Mouse (Mus musculus): ENCODE measurements around the gene Pld4. TPM values are rescaled to one million over a fixed set of nuclear protein-coding genes. Genes with fewer than 3 reads are reported as not detected.

Gene Pld4
- total RNA-seq (2021): 6.4 and 19.9 TPM in 2 replicates
- long read RNA-seq, experiment 1, transcript Pld4-201 (11 exons, 1,982 nt): major isoform, 6 of 10 reads
- long read RNA-seq, experiment 1, partial matches to known transcripts: 1 of 10 reads
- long read RNA-seq, experiment 1, other reads (novel, unspliced or antisense): 3 of 10 reads
- long read RNA-seq, experiment 2, transcript Pld4-201 (11 exons, 1,982 nt): major isoform, 7 of 10 reads
- long read RNA-seq, experiment 2, partial matches to known transcripts: 1 of 10 reads
- long read RNA-seq, experiment 2, other reads (novel, unspliced or antisense): 2 of 10 reads

GRCm38 (mm10) chr12:112760154-112760926, at the start of gene Pld4:
TSS of gene Pld4 (plus strand) at chr12:112760655.
- DNase-seq: no peak

DNA sequence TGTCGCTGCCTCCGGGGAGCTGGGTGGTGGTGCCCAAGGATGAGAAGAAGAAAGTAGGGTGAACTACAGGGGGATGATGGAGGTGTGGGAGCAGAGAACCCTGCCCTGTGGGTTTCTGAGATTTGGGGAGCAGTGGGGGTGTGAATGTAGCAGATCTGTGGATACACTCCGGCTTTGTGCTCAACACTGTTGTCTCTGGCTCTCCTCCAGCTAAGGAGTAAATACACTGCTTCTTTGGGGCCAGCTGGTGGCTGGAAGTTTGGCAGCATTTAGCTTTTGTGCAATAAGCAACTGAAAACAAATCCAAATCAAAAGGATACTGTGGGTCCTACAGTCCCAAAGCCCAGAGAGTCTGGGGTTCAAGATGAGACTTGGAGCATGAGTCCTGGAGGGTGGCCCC, 46.5 kb upstream of the Pld4 start:
- DNase-seq: peak; percentile 40

DNA sequence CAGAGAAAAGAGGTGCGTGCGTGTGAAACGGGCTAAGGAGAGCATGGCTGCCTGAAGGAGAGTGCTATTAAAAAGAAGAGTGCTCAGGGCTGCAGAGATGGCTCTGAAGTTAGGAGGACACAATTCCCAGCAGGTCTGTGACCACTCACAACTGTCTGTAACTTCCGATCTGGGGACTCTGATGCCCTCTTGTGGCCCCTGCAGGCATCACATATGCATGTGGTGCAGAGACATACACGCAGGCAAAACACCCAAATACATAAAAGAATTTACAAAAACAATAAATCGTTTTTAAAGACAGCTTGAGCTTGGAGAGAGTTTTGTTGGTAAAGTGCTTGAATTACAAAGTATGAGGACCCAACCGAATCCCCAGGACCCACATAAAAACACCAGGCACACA, 43.3 kb upstream of the Pld4 start:
- DNase-seq: peak; percentile 76

DNA sequence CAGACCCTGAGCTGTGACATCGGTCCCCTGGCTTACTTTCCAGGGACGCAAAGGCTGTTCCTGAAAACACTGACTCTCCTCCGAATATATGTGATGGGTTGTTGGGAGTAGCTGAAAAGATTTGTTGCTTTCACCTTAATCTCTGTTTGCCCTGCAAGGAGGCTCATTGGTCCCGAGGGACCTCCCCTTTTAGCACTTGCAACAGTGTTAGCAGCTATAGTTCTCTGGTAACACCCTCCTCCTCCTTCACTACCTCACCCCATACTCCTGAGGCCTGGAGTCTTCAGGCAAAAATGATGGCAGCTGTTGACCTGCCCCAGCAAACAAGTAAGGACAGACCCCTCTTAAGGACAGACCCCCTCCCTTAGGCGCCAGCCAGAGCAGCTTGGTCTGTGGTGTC, 41.5 kb upstream of the Pld4 start:
- DNase-seq: no peak

GRCm38 (mm10) chr12:112720216-112720615, 40.2 kb upstream of the Pld4 start, which contains the start of gene Cep170b:
TSS of gene Cep170b (plus strand) at chr12:112720455.
- no peak for DNase-seq

- DNase-seq: peak; percentile 73
Observed at GRCm38 (mm10) chr12:112720890-112721423, 39.5 kb upstream of the Pld4 start.

DNA sequence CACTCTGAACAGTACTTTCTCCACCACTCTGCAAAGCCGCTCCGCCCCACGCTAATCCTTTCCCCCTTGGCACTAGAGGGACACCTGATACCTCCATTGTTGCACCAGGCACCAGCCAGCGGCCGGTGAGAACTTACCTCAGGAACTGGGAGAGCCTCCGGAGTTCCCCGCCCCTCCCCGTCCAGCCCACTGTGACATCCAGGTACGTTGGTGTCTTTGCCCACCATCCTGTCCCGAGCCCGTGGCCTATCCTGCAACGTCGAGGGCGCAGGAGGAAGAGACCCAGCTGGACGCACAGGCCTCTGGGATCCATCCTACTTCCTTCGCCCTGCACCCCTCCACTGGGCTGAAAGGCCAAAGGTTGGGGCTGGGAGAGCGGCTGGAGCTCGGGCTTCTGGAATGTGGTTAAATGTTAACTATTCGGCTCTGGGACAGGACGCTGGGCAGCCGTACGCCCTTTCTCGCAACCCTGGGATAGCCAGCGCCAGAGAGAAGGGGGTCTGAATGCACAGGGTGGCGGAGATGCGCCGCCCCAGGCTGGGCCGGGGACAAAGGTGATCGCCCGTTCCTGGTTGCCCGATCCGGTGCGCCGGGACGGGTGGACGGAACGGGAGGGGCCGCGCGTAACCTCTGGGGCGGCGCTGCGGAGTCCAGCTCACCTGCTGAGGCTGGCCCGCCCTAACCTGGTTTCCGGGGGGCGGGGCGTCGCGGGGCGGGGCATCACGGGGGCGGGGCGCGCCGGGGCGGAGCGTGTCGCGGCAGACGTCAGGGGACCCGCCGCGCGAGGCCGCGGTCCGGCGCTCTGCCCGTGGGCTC, 38.8 kb upstream of the Pld4 start:
- DNase-seq: peak; percentile 79

DNA sequence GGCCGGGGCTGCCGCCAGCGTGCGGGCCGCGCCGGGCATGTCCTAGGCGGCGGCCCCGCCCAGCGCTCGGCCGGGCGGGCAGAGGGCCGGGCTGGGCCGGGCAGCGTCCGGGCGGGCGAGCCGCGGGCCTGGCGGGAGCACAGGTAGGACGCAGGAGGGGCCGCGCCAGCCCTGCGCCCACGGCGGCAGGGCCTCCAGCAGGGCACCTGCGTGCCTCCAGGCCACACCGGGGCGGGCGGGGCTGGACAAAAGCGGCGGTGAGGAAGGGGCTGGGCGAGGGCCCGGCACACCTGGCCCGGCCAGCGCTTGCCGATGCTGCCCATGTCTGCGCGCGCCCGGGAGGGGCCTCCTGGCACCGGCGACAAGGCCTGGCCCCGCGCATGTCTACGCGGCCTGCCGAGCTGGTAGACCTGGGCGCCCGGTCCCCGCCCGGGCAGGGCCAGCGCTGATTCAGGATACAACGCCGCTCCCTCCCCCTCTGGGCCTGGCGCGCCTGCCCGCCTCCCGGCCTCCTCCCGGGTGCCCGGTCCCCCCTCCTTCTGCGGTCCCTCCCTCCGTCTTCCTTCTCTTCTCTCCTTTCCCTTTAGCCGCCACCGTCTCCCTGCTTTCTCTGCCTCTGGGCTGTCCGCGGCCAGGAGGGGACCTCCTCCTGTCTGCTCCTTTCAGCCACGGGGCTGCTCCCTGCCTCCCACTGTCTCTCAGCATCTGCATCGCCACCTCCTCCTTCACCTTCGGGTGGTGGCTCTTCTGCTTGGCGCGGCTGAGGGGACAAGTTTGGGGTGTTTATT, 38.0 kb upstream of the Pld4 start:
- DNase-seq: peak; percentile 86

DNA sequence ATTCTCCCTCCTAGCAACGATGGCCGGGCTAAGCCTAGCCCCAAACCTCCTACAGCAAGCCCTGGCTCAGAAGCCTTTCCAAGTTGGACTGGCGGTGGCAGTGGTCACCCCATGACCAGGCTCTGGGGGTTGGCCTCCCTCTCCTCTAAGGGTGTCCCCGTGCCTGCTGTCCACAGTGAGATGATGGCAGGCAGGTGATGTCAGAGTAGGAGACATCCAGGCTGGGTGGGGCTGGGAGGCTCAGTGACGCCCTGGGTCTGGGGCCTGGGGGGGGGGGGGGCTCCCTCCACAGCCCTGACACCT, 37.5 kb upstream of the Pld4 start:
- no peak for DNase-seq

DNA sequence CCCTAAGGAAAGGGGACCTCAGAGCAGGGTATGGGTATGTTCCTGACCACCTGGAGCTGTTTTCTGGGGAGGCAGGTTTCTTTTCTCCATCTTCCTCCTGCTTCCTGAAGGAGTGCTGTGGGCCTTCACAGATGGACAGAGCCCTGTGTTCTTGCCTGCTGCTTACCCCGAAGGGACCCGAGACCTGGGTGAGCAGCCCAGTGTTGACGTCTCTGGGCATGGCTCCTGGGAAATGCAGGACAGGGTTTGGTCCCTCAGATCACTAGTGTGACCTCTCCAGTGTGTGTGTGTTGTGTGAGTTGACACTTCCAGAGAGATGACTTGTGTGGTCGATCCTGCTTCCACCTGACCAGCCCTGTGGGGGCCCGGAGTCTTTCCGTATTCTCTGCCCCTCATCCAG, 37.0 kb upstream of the Pld4 start:
- DNase-seq: no peak

DNA sequence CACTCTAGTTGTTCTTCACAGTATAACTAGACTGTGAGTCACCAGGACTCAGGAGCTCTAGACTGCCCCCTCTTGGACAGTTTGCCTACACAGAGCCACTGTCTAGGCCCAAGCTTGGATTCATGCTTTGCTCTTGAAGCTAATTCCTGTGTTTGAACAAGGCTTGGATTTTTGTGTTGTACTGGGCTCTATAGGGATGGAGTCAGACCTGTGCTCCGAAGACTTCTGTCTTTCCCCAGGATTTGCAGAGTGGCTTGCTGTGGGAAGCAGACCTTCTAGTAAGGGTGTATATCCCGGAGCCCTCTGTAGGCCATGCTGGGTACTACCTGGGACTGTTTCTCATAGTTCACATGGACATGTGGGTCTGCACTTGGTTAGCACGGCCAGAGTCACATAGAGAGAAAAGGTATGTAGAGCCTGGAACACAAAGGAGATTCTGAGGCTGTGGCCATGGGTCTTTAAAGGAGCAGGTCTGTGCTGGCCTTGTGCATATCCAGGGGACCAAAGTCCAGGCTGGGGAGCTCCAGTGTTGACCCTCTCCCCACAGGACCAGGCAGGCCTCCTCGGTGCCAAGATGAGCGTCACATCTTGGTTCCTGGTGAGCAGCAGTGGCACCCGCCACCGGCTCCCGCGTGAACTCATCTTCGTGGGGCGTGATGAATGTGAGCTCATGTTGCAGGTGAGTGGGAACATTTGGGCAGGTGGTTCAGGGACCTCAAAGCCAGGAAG, 36.2 kb upstream of the Pld4 start:
- DNase-seq: peak; percentile 80

GRCm38 (mm10) chr12:112727801-112728200, 32.7 kb upstream of the Pld4 start:
- no peak for DNase-seq

GRCm38 (mm10) chr12:112730808-112731207, 29.6 kb upstream of the Pld4 start:
- no peak for DNase-seq

- DNase-seq: no peak
Observed at GRCm38 (mm10) chr12:112732591-112732990, 27.9 kb upstream of the Pld4 start.

DNA sequence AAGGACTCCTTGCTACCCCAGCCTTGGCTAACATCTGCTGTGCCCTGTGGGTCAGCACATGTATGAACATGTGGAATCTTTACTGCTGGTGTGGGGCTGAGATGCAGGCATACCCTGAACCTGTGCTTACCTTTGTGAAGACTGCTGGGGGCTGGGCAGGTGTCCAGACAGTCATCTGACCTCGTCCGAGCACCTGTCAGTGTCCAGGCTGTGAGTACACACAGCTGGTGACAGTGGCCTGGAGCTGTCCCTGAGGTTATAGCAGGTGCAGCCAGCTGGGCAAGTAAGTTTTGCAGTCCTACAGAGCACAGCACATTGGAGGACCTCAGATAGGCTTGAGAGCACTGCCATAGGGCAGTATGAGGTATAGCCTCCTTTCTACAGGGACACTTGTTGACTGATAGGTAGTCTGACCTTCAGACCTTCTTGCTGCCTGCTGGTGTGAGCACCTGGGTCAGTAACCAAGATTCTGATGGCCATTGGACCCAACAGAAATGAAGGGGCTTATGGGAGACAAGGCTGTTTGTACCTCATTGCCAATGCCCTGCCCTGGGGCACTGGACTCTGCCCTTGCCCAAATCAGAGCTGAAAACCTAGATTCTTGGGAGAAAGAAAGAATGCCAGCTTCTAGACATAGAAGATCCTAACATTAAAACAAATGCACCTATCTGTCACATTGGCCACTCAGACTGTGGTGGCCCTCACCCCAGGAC, 26.2 kb upstream of the Pld4 start:
- no peak for DNase-seq

- no peak for DNase-seq
Observed at GRCm38 (mm10) chr12:112734881-112735655, 25.4 kb upstream of the Pld4 start.

- no peak for DNase-seq
Observed at GRCm38 (mm10) chr12:112735896-112736635, 24.4 kb upstream of the Pld4 start.

DNA sequence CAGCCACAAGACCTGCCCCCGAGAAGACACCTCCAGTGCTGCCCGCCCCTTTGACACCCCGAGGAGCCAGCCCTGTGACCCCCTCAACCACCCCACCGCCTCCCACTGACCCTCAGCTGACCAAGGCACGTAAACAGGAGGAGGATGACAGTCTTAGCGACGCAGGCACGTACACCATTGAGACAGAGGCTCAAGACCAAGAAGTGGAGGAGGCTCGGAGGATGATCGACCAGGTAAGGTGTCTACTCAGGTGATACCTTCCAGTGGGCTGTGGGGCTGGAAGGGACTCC, 23.9 kb upstream of the Pld4 start:
- no peak for DNase-seq

- DNase-seq: no peak
Observed at GRCm38 (mm10) chr12:112737081-112737480, 23.4 kb upstream of the Pld4 start.
